Mouse (Mus musculus): Measurements from ENCODE around the gene Mutyh. TPM values are rescaled to one million over a fixed set of nuclear protein-coding genes. Genes with fewer than 3 reads are reported as not detected.
"Not testable (repeated sequence)": the region's sequence is repeated elsewhere in the genome, so short reads cannot be mapped to it uniquely, and the experiment has no call there.

Gene Mutyh
- polyA plus RNA-seq, 1 experiment from 2014 or later: 3.1 TPM

DNA sequence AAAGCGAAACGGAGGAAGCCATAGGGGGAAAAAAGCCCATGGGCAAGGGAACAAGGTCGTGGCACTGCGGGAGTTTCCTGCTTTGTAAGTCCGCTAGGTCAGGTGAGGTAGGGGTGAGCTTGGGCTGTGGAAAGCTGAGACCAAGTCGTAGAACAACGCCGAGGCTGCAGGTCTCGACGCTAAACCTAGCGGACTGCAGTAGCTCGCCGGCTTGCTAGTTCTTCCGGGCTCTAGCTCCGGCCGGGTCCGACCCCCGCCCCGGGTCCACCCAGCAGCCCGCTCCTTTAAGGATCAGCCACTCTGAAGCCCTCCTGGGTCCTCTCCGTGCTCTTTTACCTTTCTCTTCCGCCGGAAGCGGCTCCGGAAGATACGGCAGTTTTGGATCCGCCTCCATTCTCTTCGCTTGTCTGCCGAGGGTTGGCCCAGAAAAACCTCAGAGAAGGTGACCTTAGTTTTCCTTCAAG, 17.1 kb downstream of the Mutyh start:
- peak overlapping the region; percentile 80 for H3K4me2 ChIP-seq (replicated peaks; ENCODE audit: low read depth, low read length)
- under 1% methylated on average over 29 of the region's 29 CpGs for WGBS
- ATAC-seq: peak; percentile 46; the same call in 1 of the 2 replicates
- peaks cover 17% of the 10 kb centered on the region; the same call in 1 of the 2 replicates for H3K4me1 ChIP-seq (ENCODE audit: insufficient read depth, low read depth, low read length)
- H3K36me3 ChIP-seq (ENCODE audit: insufficient read depth, low read length): no peaks in the 10 kb centered on the region
- peak overlapping the region; percentile 74; the same call in 1 of the 2 replicates for H3K27ac ChIP-seq (ENCODE audit: low read length)
- DNase-seq (ENCODE audit: low spot score): peak; percentile 79
- peak overlapping the region; percentile 57 for H3K4me3 ChIP-seq (ENCODE audit: low read depth, low read length)
- TF ChIP-seq CTCF (IDR thresholded peaks at IDR 0.05) (no peak), EP300 (IDR thresholded peaks at IDR 0.05) (no peak)
- H3K9ac ChIP-seq (replicated peaks; ENCODE audit: low read depth): peak overlapping the region; percentile 60
- H3K27me3 ChIP-seq (replicated peaks; ENCODE audit: insufficient read depth, low read length): peaks cover 11% of the 10 kb centered on the region
- H3K9me3 ChIP-seq (ENCODE audit: low read length): no peaks in the 10 kb centered on the region

GRCm38 (mm10) chr4:116827819-116828218, 20.3 kb downstream of the Mutyh start:
- Histone ChIP-seq H3K4me1 (ENCODE audit: insufficient read depth, low read depth, low read length) (peaks cover 8% of the 10 kb centered on the region; the same call in 1 of the 2 replicates), H3K9ac (replicated peaks; ENCODE audit: low read depth) (no peak overlapping the region), H3K9me3 (ENCODE audit: low read length) (no peaks in the 10 kb centered on the region), H3K4me2 (replicated peaks; ENCODE audit: low read depth, low read length) (no peak overlapping the region), H3K36me3 (ENCODE audit: insufficient read depth, low read length) (no peaks in the 10 kb centered on the region), H3K4me3 (ENCODE audit: low read depth, low read length) (no peak overlapping the region), H3K27ac (ENCODE audit: low read length) (no peak overlapping the region), H3K27me3 (replicated peaks; ENCODE audit: insufficient read depth, low read length) (no peaks in the 10 kb centered on the region)
- under 1% methylated on average over 4 of the region's 4 CpGs for WGBS
- ATAC-seq (peak; percentile 39), DNase-seq (ENCODE audit: low spot score) (peak; percentile 88)
- TF ChIP-seq CTCF (IDR thresholded peaks at IDR 0.05) (peak; percentile 78), EP300 (IDR thresholded peaks at IDR 0.05) (no peak)

DNA sequence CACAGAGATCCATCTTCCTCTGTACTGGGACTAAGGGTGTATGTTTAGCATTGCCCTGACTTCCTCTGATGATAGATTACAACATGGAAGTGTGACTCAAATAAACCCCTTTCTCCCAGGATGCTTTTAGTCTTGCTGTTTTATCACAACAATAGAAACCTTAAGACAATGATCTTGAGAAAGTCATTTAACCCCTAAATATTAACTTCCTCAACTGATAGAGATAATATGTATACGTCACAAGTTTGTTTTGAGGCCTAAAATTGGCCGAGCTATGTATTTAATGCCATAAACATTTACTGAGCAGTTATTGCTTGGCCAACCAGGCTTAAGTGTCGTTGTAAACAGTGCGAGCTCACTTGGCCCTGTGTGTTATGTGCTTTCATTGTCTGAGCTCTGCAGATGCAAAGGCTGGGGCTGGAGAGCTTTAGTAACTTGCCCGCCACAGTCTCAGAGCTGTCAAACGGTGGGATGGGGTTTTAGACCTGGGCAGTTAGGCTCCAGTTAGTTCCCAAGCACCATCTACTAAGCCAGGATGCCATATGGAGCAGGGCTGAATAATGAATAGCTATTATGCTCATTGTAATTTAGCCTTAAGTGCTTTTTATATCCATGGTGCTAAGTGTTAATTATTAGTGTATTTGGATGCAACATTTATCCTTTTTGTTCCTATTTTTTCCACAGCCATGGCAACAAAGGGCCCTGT, 22.0 kb downstream of the Mutyh start:
- ATAC-seq (peak; percentile 74), DNase-seq (ENCODE audit: low spot score) (peak; percentile 58)
- Histone ChIP-seq H3K9me3 (ENCODE audit: low read length) (no peaks in the 10 kb centered on the region), H3K27ac (ENCODE audit: low read length) (no peak overlapping the region), H3K27me3 (replicated peaks; ENCODE audit: insufficient read depth, low read length) (no peaks in the 10 kb centered on the region), H3K4me3 (ENCODE audit: low read depth, low read length) (no peak overlapping the region), H3K9ac (replicated peaks; ENCODE audit: low read depth) (no peak overlapping the region), H3K4me2 (replicated peaks; ENCODE audit: low read depth, low read length) (no peak overlapping the region), H3K36me3 (ENCODE audit: insufficient read depth, low read length) (no peaks in the 10 kb centered on the region), H3K4me1 (ENCODE audit: insufficient read depth, low read depth, low read length) (peaks cover 8% of the 10 kb centered on the region; the same call in 1 of the 2 replicates)
- 34% methylated on average over 6 of the region's 6 CpGs for WGBS
- no peak for TF ChIP-seq CTCF (IDR thresholded peaks at IDR 0.05)
- peak; percentile 87 for TF ChIP-seq EP300 (IDR thresholded peaks at IDR 0.05)

DNA sequence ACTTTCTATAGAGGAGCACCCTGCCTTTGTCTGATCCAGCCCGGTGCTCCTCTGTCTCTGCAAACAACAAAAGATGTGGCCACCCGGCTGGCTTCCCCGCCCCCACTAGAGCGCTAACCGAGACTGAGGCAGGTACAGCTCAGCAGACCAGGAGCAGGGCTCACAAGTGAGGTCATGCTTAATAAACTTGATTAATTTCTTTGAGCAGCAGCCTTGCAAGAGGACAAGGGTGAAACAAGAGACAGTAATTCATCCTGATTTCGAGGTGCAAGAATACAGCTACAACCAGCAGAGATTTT, 22.5 kb downstream of the Mutyh start:
- Histone ChIP-seq H3K27me3 (replicated peaks; ENCODE audit: insufficient read depth, low read length) (no peaks in the 10 kb centered on the region), H3K4me2 (replicated peaks; ENCODE audit: low read depth, low read length) (no peak overlapping the region), H3K9me3 (ENCODE audit: low read length) (no peaks in the 10 kb centered on the region), H3K9ac (replicated peaks; ENCODE audit: low read depth) (no peak overlapping the region), H3K4me3 (ENCODE audit: low read depth, low read length) (no peak overlapping the region), H3K27ac (ENCODE audit: low read length) (no peak overlapping the region), H3K36me3 (ENCODE audit: insufficient read depth, low read length) (no peaks in the 10 kb centered on the region), H3K4me1 (ENCODE audit: insufficient read depth, low read depth, low read length) (peaks cover 6% of the 10 kb centered on the region; the same call in 1 of the 2 replicates)
- DNase-seq (ENCODE audit: low spot score) (no peak), ATAC-seq (no peak)
- WGBS: 33% methylated on average over 6 of the region's 6 CpGs
- TF ChIP-seq CTCF (IDR thresholded peaks at IDR 0.05) (no peak), EP300 (IDR thresholded peaks at IDR 0.05) (no peak)

DNA sequence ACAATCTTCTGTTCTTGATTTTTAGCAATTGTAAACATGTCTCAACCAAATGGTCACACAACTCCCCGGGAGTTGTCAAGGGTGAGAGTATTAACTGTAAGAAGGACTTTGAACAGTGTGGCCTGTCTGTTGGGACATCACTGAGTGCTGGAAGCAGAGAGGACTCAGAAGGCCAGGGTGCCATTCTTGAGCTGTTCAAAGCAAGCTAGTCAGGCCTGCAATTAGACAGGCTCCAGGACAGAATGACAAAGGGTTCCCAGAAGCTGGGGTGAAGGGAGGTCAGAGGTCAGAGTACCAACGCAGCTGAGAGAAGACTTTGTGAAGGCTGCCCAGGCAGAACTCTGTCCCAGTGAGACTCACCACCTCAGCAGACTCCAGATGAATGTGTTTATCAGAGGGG, 31.5 kb downstream of the Mutyh start:
- no peak for TF ChIP-seq EP300 (IDR thresholded peaks at IDR 0.05)
- TF ChIP-seq CTCF (IDR thresholded peaks at IDR 0.05): no peak
- ATAC-seq (no peak), DNase-seq (ENCODE audit: low spot score) (no peak)
- no peak overlapping the region for H3K27ac ChIP-seq (ENCODE audit: low read length)
- no peaks in the 10 kb centered on the region for H3K9me3 ChIP-seq (ENCODE audit: low read length)
- H3K36me3 ChIP-seq (ENCODE audit: insufficient read depth, low read length): no peaks in the 10 kb centered on the region
- H3K4me1 ChIP-seq (ENCODE audit: insufficient read depth, low read depth, low read length): no peaks in the 10 kb centered on the region
- H3K27me3 ChIP-seq (replicated peaks; ENCODE audit: insufficient read depth, low read length): no peaks in the 10 kb centered on the region
- WGBS: 39% methylated on average over 2 of the region's 2 CpGs
- no peak overlapping the region for H3K9ac ChIP-seq (replicated peaks; ENCODE audit: low read depth)
- H3K4me2 ChIP-seq (replicated peaks; ENCODE audit: low read depth, low read length): no peak overlapping the region
- H3K4me3 ChIP-seq (ENCODE audit: low read depth, low read length): no peak overlapping the region

DNA sequence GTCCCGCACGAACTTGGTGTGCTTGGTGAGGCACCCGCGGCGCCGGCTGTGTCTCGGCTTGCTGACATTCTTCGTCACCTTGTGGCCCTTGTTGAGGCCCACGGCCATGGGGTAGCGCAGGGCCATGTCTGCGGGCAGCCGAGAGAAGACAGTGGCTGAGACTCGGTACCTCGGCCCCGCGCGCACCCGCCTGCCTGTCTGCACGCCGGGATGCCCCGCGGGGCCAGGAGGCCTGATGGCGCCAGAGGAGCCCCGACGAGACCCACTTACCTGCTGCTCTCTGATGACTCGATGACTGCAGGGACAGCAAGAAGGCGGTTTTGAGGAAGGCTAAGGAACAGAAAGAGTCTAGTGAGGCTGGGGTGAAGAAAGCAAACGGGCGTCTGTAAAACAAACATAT, 32.6 kb downstream of the Mutyh start:
- H3K9me3 ChIP-seq (ENCODE audit: low read length); H3K4me1 ChIP-seq (ENCODE audit: insufficient read depth, low read depth, low read length); H3K27ac ChIP-seq (ENCODE audit: low read length); H3K9ac ChIP-seq (replicated peaks; ENCODE audit: low read depth); H3K36me3 ChIP-seq (ENCODE audit: insufficient read depth, low read length); ATAC-seq; H3K4me2 ChIP-seq (replicated peaks; ENCODE audit: low read depth, low read length); H3K4me3 ChIP-seq (ENCODE audit: low read depth, low read length); H3K27me3 ChIP-seq (replicated peaks; ENCODE audit: insufficient read depth, low read length); DNase-seq (ENCODE audit: low spot score): not testable (repeated sequence)
- 21% methylated on average over 18 of the region's 29 CpGs for WGBS
